Mouse (Mus musculus) bone marrow, adult 2 months (tissue): ENCODE results near the gene P4ha1.

Experiments used
- CTCF ChIP-seq: fragments of 200-500 bp; IDR thresholded peaks from 2 replicates; pipeline ENCODE4 v1.5.1; 2011; ENCODE audit warnings: low read length, control low read depth; ENCODE audit not compliant: control insufficient read depth, insufficient read depth
- POLR2A ChIP-seq: fragments of 200-500 bp; IDR thresholded peaks from 2 replicates; pipeline ENCODE4 v1.6.1; 2011; ENCODE audit warnings: low read depth, mild to moderate bottlenecking, control low read depth, low read length, borderline replicate concordance; ENCODE audit not compliant: control insufficient read depth

- TF ChIP-seq CTCF = peak; percentile 96
- TF ChIP-seq POLR2A = no peak
Measured at GRCm38 (mm10) chr10:59296261-59296660, 26.8 kb upstream of the P4ha1 start.
